Mouse (Mus musculus) liver, embryonic 15.5 days (tissue): Measurements from ENCODE around the gene Ptpn12. TPM values are rescaled to one million over a fixed set of nuclear protein-coding genes. Genes with fewer than 3 reads are reported as not detected.
A peak's percentile ranks its signal among the peaks of the same experiment; 100 is the strongest.
"Not testable (repeated sequence)": the region's sequence is repeated elsewhere in the genome, so short reads cannot be mapped to it uniquely, and the experiment has no call there.

Experiments used
- ATAC-seq: fragments of 200-750 bp; cut with Nextera tagmentation; 2 replicates; pipeline ENCODE4 v1.8.0; 2017; ENCODE audit warnings: moderate number of reproducible peaks, mild to moderate bottlenecking, moderate library complexity; ENCODE audit not compliant: insufficient read depth
- H3K27ac ChIP-seq: fragments of 300-500 bp; sonication (generic); replicated peaks from 2 replicates; pipeline ENCODE4 v1.5.1; 2015; ENCODE audit warnings: mild to moderate bottlenecking, inconsistent platforms
- H3K27me3 ChIP-seq: fragments of 300-500 bp; sonication (generic); 2 replicates; pipeline ENCODE4 v1.6.1; 2015; ENCODE audit warnings: mild to moderate bottlenecking, inconsistent platforms
- H3K36me3 ChIP-seq: fragments of 300-500 bp; sonication (generic); replicated peaks from 2 replicates; pipeline ENCODE4 v1.6.1; 2015; ENCODE audit warnings: moderate library complexity, mild to moderate bottlenecking, inconsistent platforms
- H3K4me1 ChIP-seq: fragments of 300-500 bp; sonication (generic); replicated peaks from 2 replicates; pipeline ENCODE4 v1.6.1; 2015; ENCODE audit warnings: inconsistent platforms
- H3K4me2 ChIP-seq: fragments of 300-500 bp; sonication (generic); 2 replicates; pipeline ENCODE4 v1.6.1; 2015; ENCODE audit warnings: moderate library complexity, mild to moderate bottlenecking, inconsistent platforms
- H3K4me3 ChIP-seq: fragments of 300-500 bp; sonication (generic); replicated peaks from 2 replicates; pipeline ENCODE4 v1.5.1; 2015; ENCODE audit warnings: mild to moderate bottlenecking, inconsistent platforms
- H3K9ac ChIP-seq: fragments of 300-500 bp; sonication (generic); 2 replicates; pipeline ENCODE4 v1.6.1; 2015; ENCODE audit warnings: moderate library complexity, mild to moderate bottlenecking, inconsistent platforms
- H3K9me3 ChIP-seq: fragments of 300-500 bp; sonication (generic); replicated peaks from 2 replicates; pipeline ENCODE4 v1.6.1; 2016; ENCODE audit warnings: inconsistent platforms
- WGBS: fragments of 180-500 bp; shearing (Covaris S2); methylation state at CpG from one replicate; pipeline ENCODE4 v1.1.7; 2015; ENCODE audit warnings: mixed read lengths; ENCODE audit not compliant: insufficient replicate concordance; 5-methylcytosine and 5-hydroxymethylcytosine counted together
- polyA plus RNA-seq: library from polyadenylated mRNA; unstranded; fragments of >200 nt; fragmentation: Nextera tagmentation; extraction: Ambion mirVana; gene quantifications from 2 replicates; pipeline ENCODE4 v1.2.1, GENCODE M21; 2015

The Ptpn12 gene
- polyA plus RNA-seq, 1 experiment from 2014 or later: 10.9 TPM

DNA sequence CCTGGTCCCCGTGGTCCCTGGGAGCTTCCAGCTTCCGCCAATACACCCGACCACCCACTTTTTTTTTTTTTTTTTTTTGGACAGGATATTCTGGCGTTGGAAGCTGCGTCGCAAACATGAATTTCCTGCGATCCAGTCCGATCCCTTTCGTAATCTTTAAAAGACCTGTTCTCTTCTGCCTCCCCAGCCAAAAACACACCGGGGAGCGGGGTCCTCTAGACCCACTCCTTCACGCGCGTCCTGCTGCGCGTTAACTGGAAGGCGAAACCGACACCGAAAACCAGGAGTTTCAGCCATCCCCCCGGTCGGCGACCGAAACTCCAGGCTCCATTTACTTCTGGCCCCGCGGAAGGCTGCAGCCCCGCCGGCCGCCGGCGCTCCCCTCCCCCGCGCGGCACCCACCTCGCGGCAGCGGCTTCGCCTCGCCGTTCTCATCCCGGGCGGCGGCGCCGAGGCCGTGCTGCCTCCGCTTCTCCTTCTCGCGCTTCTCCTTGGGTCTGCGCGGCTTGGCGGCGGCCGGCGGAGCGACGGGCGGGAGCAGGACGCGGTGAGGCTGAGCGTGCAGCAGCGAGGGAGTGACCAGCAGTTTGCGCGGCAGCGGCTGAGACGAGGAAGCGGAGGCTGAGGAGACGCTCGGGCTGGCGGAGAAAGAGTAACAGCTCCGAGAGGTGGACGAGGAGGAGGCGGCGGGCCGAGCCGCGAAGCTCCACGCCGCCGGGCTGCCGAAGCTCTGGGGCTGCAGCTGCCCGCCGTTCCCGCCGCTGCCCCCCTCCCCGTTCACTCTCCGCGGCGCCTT, 104.7 kb downstream of the Ptpn12 start:
- peak overlapping the region; percentile 99 for H3K4me3 ChIP-seq
- peak overlapping the region; percentile 64 for H3K4me2 ChIP-seq
- peaks cover 65% of the 10 kb centered on the region for H3K4me1 ChIP-seq
- under 1% methylated on average over 84 of the region's 88 CpGs for WGBS
- peak overlapping the region; percentile 92 for H3K9ac ChIP-seq
- H3K27me3 ChIP-seq: no peaks in the 10 kb centered on the region
- peak overlapping the region; percentile 97 for H3K27ac ChIP-seq
- peak; percentile 75 for ATAC-seq
- no peaks in the 10 kb centered on the region for H3K9me3 ChIP-seq
- H3K36me3 ChIP-seq: 0 out of 2 replicates have a peak, but pooled peaks cover 10% of the 10 kb centered on the region

DNA sequence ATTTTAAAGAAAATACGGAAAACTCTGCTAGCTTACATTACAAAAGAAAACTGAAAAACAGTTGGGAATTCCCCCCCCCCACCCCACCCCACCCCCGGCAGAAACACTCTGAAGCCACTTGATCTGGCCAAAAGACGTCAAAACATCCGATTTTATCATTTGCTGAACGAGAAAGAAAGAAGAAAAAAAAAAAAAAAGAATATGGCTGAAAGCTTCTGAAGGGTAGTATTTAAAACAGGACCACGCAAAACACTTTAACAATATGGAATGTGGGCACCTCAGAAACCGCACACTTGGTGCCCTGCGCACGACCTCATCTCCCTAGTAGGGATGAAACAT, 105.2 kb downstream of the Ptpn12 start:
- H3K4me1 ChIP-seq: peaks cover 65% of the 10 kb centered on the region
- peak overlapping the region; percentile 92 for H3K9ac ChIP-seq
- H3K4me2 ChIP-seq: peak overlapping the region; percentile 64
- H3K4me3 ChIP-seq: peak overlapping the region; percentile 99
- H3K27me3 ChIP-seq: no peaks in the 10 kb centered on the region
- H3K36me3 ChIP-seq: 0 out of 2 replicates have a peak, but pooled peaks cover 10% of the 10 kb centered on the region
- ATAC-seq: no peak
- H3K9me3 ChIP-seq: no peaks in the 10 kb centered on the region
- H3K27ac ChIP-seq: peak overlapping the region; percentile 97; the same call in 1 of the 2 replicates
- 0% methylated on average over 9 of the region's 9 CpGs for WGBS

- Histone ChIP-seq H3K36me3 (0 out of 2 replicates have a peak, but pooled peaks cover 6% of the 10 kb centered on the region), H3K27me3 (no peaks in the 10 kb centered on the region), H3K4me3 (peak overlapping the region; percentile 99), H3K27ac (0 out of 2 replicates have a peak overlapping the region, but pooled peaks have one; percentile 97), H3K4me1 (peaks cover 65% of the 10 kb centered on the region), H3K9ac (peak overlapping the region; percentile 92), H3K4me2 (peak overlapping the region; percentile 64), H3K9me3 (no peaks in the 10 kb centered on the region)
- WGBS: 2% methylated on average over 5 of the region's 5 CpGs
- ATAC-seq: no peak
Measured at GRCm38 (mm10) chr5:20950093-20950492, 105.6 kb downstream of the Ptpn12 start.

GRCm38 (mm10) chr5:20946906-20947305, 108.8 kb downstream of the Ptpn12 start:
- Histone ChIP-seq H3K9ac (no peak overlapping the region), H3K4me3 (no peak overlapping the region), H3K4me2 (0 out of 2 replicates have a peak overlapping the region, but pooled peaks have one; percentile 10), H3K4me1 (peaks cover 63% of the 10 kb centered on the region), H3K27ac (no peak overlapping the region), H3K9me3 (no peaks in the 10 kb centered on the region), H3K36me3 (no peaks in the 10 kb centered on the region), H3K27me3 (no peaks in the 10 kb centered on the region)
- WGBS: 61% methylated on average over 6 of the region's 6 CpGs
- ATAC-seq: no peak

DNA sequence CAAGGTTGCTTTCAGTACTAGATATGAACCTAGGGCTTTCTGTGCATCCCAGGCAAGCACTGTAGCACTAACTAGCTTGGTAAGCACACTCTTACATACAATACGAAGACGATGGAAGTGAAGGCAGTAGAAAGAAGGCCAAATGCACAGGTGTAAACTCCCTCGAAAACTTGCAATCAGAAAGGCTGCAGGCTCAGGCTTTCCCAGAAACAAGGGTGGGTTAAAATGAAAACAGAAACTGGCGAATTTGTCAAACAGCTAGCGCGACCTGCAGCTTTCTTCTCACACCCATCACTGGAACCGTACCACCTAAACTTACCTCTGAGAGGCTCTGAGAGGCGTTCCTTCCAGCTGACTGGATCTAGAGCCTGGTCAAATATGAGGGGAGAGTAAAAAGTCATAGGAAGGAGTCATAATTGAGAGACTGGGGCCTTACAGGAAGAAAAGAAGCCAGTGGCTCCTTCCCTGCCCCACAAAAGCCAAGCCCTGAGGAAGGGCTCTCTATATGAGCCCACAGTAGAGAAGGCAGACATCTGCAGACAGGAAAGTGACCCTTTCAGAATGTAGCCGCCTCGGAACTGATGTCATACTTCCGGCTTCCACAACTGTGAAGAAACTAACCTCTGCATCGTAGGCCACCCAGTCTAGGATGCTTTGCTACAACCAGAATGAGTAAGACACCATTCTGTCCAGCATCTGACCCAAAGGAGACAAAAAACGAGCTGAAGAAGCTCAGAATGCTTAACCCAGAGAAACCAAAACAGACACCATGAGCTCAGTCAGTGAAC, 110.6 kb downstream of the Ptpn12 start:
- Histone ChIP-seq H3K9ac (peak overlapping the region; percentile 44), H3K4me1 (peaks cover 80% of the 10 kb centered on the region)

DNA sequence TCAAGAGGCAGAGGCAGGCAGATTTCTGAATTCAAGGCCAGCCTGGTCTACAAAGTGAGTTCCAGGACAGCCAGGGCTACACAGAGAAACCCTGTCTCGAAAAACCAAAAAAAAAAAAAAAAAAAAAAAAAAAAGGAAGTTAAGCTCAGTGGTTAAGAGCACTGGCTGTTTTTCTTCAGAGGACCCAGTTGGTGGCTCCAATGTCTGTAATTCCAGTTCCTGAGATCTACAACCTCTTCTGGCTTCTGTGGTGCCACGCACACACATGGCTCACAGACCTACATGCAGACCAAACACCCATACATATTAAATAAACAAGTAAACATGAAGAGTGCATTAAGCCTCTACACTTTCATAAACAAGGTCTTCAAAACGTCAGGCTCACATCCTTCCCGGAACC, 111.9 kb downstream of the Ptpn12 start:
- not testable (repeated sequence) for H3K9me3 ChIP-seq, H3K36me3 ChIP-seq, H3K27ac ChIP-seq, ATAC-seq, H3K9ac ChIP-seq, H3K27me3 ChIP-seq, H3K4me3 ChIP-seq
- 23% methylated on average over 4 of the region's 4 CpGs for WGBS
- H3K4me1 ChIP-seq: peaks cover 83% of the 10 kb centered on the region
- H3K4me2 ChIP-seq: peak overlapping the region; percentile 29; the same call in 1 of the 2 replicates

More for the DNA sequence above, 110.6 kb downstream of the Ptpn12 start:
- Histone ChIP-seq H3K4me3 (peak overlapping the region; percentile 44), H3K27ac (peak overlapping the region; percentile 82), H3K4me2 (peak overlapping the region; percentile 66), H3K27me3 (no peaks in the 10 kb centered on the region), H3K9me3 (no peaks in the 10 kb centered on the region), H3K36me3 (0 out of 2 replicates have a peak, but pooled peaks cover 4% of the 10 kb centered on the region)
- ATAC-seq: no peak
- WGBS: 17% methylated on average over 13 of the region's 13 CpGs

- Histone ChIP-seq H3K27ac (peak overlapping the region; percentile 78), H3K4me2 (peak overlapping the region; percentile 41), H3K4me3 (no peak overlapping the region), H3K4me1 (peaks cover 84% of the 10 kb centered on the region), H3K36me3 (0 out of 2 replicates have a peak, but pooled peaks cover 4% of the 10 kb centered on the region), H3K9me3 (no peaks in the 10 kb centered on the region), H3K27me3 (no peaks in the 10 kb centered on the region), H3K9ac (no peak overlapping the region)
- peak; percentile 35; the same call in 1 of the 2 replicates for ATAC-seq
- 21% methylated on average over 3 of the region's 3 CpGs for WGBS
Measured at GRCm38 (mm10) chr5:20942523-20942922, 113.2 kb downstream of the Ptpn12 start.

- ATAC-seq: peak; percentile 80
- 6% methylated on average over 5 of the region's 5 CpGs for WGBS
- Histone ChIP-seq H3K9ac (0 out of 2 replicates have a peak overlapping the region, but pooled peaks have one; percentile 22), H3K36me3 (0 out of 2 replicates have a peak, but pooled peaks cover 4% of the 10 kb centered on the region), H3K9me3 (no peaks in the 10 kb centered on the region), H3K4me1 (peaks cover 76% of the 10 kb centered on the region), H3K27ac (peak overlapping the region; percentile 78), H3K27me3 (no peaks in the 10 kb centered on the region), H3K4me3 (no peak overlapping the region), H3K4me2 (peak overlapping the region; percentile 43)
Measured at GRCm38 (mm10) chr5:20941205-20941604, 114.5 kb downstream of the Ptpn12 start.

- no peaks in the 10 kb centered on the region for H3K9me3 ChIP-seq
Measured at GRCm38 (mm10) chr5:20940696-20941095, 115.0 kb downstream of the Ptpn12 start.

DNA sequence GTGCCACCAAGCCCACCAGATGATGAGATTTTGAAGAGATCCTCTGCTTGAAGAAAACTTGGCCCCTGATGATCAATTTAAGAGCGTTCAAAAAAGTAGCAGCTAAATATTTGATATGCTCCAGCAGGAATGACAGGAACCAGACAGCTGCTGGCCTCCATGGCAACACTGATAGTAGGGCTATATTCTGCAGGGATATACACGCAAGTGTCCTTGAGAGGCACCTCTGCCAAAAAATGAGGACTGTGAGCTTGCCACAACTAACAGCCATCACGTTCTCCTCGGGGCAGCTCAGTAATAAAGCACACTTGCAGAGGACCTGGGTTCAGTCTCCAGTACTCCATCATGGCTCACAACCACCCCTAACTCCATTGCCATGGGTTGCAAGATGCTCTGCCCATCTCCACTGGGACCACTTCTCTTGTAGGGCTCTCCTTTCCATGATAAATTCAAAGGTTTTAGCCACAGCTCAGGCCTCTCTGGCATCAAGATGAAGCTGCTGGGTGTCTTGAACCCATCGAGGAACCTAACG, 115.6 kb downstream of the Ptpn12 start:
- no peak for ATAC-seq
- Histone ChIP-seq H3K27ac (peak overlapping the region; percentile 21; the same call in 1 of the 2 replicates), H3K9ac (no peak overlapping the region)

More at GRCm38 (mm10) chr5:20940696-20941095, 115.0 kb downstream of the Ptpn12 start:
- WGBS: 29% methylated on average over 4 of the region's 4 CpGs
- H3K4me2 ChIP-seq: no peak overlapping the region
- H3K36me3 ChIP-seq: 0 out of 2 replicates have a peak, but pooled peaks cover 4% of the 10 kb centered on the region
- H3K27ac ChIP-seq: peak overlapping the region; percentile 64
- ATAC-seq: peak; percentile 26; the same call in 1 of the 2 replicates
- H3K9ac ChIP-seq: no peak overlapping the region
- peaks cover 76% of the 10 kb centered on the region for H3K4me1 ChIP-seq
- H3K27me3 ChIP-seq: no peaks in the 10 kb centered on the region
- H3K4me3 ChIP-seq: no peak overlapping the region

More for the DNA sequence above, 115.6 kb downstream of the Ptpn12 start:
- Histone ChIP-seq H3K4me2 (no peak overlapping the region), H3K27me3 (no peaks in the 10 kb centered on the region), H3K4me3 (no peak overlapping the region), H3K4me1 (peaks cover 76% of the 10 kb centered on the region), H3K36me3 (0 out of 2 replicates have a peak, but pooled peaks cover 4% of the 10 kb centered on the region), H3K9me3 (no peaks in the 10 kb centered on the region)
- 62% methylated on average over 6 of the region's 6 CpGs for WGBS
